Mouse (Mus musculus) adrenal gland, adult 2 months (tissue): Measurements from ENCODE around the gene Pxk. TPM values are rescaled to one million over a fixed set of nuclear protein-coding genes. Genes with fewer than 3 reads are reported as not detected.
A peak's percentile ranks its signal among the peaks of the same experiment; 100 is the strongest.

Experiments used
- DNase-seq: peaks from one replicate; pipeline ENCODE4 v3.0.0; 2021
- polyA plus RNA-seq: library from polyadenylated mRNA; depleted of rRNA; stranded (reverse); fragments of >200 nt; gene quantifications from 2 replicates; pipeline ENCODE4 v1.2.3, GENCODE M21; 2012
- total RNA-seq, 2 experiments: library from RNA; stranded (reverse); gene quantifications; 2 replicates each; pipeline ENCODE4 v1.2.3; 2021

Pxk gene
- total and polyA plus RNA-seq, 3 experiments: 34.6 to 96.0 (median 57.1) TPM

DNA sequence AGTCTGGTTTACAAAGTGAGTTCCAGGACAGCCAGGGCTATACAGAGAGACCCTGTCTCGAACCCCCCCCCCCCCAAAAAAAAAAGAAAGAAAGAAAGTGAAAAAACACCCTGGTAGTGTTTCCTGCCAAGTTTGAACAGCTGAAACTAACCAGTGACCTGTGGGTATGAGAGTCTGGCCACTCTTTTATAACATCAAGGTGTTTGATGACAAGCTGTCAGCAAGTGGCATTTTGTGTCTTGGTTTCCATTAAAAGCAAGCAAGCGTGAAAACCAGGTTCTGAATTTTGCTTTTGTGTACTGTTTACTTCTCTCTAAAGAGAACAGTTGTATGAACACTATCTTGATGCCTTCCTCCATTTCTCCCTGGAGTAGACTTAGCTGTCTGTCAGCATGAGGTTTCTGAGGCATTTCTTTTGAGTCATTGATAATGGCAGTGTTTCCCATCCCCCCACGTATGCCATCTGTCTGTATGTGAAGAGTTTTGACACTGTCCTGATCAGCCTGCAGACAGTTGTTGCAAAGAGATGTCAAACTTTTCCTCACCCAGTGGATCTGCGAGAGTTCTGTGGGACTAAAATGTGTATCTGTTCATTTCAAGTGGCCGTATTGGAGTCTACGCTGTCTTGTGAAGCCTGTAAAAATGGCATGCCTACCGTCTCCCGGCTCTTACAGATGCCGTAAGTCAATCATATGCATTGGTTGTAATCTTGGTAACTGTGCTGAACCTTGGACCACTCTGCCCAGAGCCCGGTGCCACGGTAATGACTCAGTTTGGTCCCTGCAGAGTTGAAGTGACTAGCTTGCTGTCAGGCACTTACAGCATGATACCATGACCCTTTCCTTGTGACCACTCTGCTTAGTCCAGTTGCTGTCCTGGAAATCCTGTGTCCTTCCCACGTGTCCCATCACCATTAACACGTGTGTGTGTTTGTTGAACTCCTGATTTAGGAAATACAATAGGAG is 47.9 kb downstream of the Pxk start:
- no peak for DNase-seq

DNA sequence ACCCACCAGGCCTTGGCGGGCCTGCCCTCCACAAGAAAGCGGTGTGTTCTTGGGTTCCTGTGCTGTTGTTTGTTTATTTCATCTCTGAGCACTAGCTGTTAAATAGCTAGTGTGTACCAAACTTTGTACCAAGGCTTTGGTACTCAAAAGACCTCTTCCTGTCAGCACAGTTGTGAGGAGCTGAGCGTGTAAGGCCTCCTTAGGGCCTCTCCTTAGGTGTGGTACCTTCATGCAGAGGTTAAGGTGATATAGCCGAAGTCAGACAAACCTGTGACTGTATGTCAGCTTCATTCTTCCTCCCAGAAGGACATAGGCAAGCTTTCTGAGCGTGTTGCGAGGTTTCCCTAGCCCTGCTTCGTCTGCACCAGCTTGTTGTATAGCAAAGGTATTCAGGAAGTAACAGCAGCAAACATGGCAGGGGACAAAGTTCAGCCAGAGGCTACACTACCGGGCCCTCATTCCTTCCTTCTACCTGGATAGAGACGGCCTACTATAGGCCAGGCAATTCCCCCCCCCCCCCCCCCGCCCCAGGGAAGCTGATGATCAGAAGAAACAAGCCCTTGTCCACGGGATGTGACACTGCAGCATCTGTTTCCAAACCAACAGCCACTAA is 48.7 kb downstream of the Pxk start:
- no peak for DNase-seq

DNA sequence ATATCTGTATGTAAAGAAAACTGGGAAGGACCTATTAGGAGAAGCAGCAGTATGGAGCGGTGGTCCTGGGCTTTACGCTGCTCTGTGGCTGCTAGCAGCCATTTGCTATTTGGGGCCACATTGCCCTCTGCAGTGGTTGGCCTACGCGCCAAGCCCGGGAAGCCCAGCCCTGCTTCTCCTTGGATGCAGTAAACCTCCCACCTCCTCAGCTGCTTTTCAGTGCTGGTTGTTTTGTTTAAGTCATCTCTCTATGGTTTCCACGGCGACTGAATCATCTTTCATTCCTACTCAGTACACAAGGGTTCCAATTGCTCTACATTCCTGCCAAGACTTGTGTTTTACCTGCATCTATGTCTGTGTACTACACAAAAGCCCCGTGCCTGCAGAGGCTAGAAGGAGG is 50.8 kb downstream of the Pxk start:
- DNase-seq: no peak

GRCm38 (mm10) chr14:8151757-8152156 is 53.7 kb downstream of the Pxk start:
- DNase-seq: no peak

DNA sequence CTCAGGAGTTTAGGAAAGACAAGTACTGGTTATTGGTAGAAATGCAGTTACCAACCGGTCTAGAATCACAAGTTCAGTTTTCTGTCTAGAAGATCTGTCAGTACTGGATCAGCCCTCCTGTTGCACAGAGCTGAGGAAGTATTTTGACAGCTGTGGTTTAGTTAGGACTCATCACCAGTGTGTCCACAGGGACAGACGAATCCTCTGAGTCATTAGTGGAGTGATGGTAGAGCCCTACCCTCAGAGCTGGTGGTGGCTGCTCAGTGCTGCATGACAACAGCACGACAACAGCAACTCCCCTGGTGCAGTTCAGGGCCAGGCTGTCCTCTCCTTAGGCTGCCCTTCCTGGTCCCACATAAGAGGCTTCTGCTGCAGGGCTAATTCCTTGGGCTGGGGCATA is 56.1 kb downstream of the Pxk start:
- DNase-seq: no peak

DNA sequence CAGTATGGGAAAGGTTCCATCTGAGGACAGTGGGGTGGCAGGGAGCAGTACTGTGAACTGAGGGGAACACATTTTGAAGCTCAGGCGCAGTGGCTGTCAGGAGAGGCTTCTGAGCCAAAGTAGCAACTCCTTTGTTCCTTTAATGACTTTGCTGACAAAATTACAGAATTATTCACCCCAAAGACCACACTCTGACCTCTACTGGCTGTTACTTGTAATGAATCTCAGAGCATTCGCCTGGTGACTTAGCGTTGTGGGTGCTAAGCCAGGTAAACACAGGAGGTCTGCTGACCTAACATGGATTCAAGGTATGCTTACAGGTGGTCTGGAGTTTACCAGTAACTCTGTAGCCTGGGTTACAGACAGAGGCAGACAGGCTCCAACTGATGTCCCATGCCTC is 58.9 kb downstream of the Pxk start:
- no peak for DNase-seq

DNA sequence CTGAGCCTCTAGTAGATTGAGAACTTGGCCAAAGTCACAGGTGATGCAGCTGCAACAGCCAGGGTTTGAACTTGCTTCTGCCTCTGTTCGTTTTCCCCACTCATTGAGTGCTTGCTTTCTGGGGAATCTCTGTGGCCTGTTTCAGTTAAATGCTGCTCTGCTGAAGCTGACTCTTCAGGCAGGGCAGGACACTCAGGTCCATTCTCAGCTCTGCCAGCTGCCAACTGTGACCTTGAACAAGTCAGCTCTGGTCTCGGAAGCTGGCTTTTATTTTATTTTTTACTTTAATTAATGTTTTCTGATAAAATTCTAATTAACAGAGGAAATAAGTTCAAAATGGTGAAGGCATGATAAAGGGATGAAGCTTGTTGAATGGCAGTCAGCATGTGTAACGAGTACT is 60.7 kb downstream of the Pxk start:
- DNase-seq: peak; percentile 45

- peak; percentile 56 for DNase-seq
Observed at GRCm38 (mm10) chr14:8159141-8159540, 61.1 kb downstream of the Pxk start.

DNA sequence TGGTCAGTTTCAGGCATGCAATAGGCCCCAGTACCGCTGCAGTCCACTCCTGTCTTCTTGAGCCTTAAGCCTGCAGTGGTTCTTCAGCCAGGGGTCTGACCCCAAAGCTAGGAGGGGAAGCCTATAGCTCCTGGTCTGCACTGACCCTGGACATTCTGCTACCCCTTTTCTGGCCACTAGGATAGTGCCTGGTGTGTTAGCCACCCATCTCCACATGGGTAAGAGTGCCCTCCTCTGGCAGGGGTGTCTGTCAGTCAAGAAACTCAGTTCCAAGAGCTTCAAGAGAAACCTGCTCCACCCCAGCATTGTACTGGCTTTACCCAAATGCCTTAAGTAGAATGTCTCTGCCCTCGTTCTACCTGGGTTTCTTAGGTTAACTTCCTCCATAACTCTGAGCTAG is 63.8 kb downstream of the Pxk start:
- no peak for DNase-seq

DNA sequence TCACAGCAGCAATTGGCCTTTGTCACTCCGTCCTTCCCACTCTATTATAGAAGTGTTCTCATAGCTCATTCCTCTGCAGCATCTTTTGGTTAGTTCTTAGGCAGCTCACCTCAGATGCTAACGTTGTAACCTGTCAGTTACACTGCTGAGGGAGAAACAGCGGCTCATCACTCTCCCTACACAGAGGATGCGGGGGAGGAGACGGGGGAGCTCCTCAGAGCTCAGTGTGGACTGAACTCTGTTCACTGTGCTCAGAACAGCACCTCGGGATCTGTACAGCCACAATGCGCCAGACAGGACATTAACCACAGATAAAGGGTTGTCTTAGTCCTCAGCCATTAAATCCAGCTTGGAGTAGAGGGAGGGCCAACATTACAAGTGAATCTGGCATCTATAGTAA is 66.5 kb downstream of the Pxk start:
- no peak for DNase-seq

- peak; percentile 100 for DNase-seq
Observed at GRCm38 (mm10) chr14:8172507-8173410, 74.7 kb downstream of the Pxk start, which contains the start of gene Pdhb. Gene Pdhb (minus strand): TSS chr14:8173025.

GRCm38 (mm10) chr14:8173542-8174250 is 75.7 kb downstream of the Pxk start:
- DNase-seq: peak; percentile 29

DNA sequence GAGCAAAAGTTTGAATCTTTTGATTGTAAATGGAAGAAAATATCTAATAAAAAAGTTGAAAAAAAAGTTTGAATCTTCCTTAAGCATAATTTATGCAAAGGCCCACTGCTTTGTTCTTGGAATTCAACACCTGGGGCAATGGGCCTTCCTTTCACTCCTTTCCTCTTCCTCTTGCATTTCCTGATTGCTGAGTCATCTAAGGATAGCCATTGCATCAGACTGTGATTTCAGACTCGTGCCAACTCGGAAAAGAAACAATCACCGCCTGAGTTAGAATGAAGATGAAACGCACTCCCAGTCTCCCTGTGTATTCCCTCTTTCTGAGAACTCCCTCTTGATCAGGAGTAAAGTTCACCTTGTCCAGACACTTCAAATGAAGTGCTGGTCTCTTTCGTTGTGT is 76.6 kb downstream of the Pxk start:
- peak; percentile 42 for DNase-seq

GRCm38 (mm10) chr14:8176251-8176650 is 78.2 kb downstream of the Pxk start:
- peak; percentile 49 for DNase-seq

- DNase-seq: no peak
Observed at GRCm38 (mm10) chr14:8180371-8181035, 82.5 kb downstream of the Pxk start.

DNA sequence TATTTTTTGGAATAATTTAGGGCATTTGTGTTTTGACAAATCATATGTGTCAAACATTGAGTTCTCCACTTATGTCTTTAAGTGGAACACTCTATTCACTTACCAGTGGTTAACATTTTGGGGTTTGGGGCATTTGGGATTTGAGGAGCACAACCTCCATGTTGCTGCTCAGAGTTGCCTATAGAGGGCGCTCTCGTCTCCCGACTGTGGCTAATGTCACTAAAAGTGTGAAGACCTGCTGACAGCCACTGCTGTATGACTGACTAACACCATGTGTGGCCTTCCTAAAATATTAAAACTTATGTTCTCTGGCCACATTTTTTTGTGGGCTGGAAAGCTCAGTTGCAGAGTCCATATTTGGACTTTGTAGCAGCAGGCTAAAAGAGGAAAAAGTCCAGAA is 85.3 kb downstream of the Pxk start:
- no peak for DNase-seq

- peak; percentile 60 for DNase-seq
Observed at GRCm38 (mm10) chr14:8186278-8187045, 88.5 kb downstream of the Pxk start.

- DNase-seq: no peak
Observed at GRCm38 (mm10) chr14:8190556-8190955, 92.5 kb downstream of the Pxk start.

DNA sequence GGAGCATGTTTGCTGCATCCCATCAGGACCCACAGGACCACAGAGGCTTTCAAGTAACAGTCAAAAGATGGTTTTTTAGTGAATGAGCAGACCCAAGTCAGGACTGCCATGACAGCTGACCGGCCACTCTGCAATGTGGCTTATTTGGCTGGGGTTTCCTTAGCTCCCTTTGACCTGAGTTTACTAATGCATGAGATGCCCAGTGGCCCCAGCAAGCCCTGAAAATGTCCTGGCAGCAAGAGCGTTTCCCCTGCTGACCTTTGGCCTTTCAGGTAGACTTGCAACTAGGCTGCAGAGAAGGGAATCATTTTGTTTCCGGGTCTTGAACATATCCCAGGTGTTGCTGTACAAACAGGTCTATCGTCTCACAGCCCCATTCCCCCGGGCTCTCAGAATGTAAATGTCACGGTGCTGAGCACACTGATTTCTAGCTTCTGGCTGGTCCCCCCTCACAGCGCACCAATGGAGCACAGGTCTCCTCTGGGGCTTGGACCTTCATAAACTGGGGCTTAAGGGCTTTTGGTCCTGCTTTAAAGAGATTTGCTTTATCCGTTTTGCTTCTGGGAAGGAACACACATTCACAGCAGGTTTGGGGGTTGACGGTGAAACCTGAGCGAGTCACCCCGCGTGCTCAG is 93.4 kb downstream of the Pxk start:
- DNase-seq: no peak

DNA sequence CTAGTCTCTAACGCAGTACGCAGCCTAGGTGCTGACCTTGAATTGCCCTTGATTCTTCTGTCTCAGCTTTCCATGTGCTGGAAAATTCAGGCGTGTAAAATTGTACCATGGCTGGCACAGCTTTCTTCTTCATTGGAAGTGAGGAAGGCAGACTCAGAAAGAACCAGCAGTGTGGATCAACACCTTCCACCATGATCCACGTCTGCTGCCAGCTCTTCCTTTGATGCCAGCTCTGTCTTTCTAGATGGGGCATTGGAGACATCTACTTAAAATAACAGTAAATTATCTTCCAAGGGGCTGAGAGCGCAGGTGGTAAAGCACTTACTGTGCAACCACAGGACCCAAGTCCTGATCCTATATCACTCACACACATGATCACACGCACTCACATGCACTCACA is 94.7 kb downstream of the Pxk start:
- DNase-seq: no peak
